Mouse (Mus musculus): ENCODE data around the gene Rnf213. TPM values are rescaled to one million over a fixed set of nuclear protein-coding genes. Genes with fewer than 3 reads are reported as not detected.

The Rnf213 gene
- polyA plus RNA-seq, 1 experiment = 34.7 TPM

GRCm38 (mm10) chr11:119390271-119391231, 2.3 kb upstream of the Rnf213 start:
- Histone ChIP-seq H3K27me3 (ENCODE audit: control insufficient read depth, insufficient read depth, low read length) (no peaks in the 10 kb centered on the region), H3K4me1 (ENCODE audit: control insufficient read depth, insufficient read depth, insufficient read length, low read length) (peaks cover 17% of the 10 kb centered on the region), H3K36me3 (ENCODE audit: control insufficient read depth, insufficient read depth, low read length) (peaks cover 2% of the 10 kb centered on the region; the same call in 1 of the 2 replicates), H3K4me3 (ENCODE audit: low read depth, low read length) (peak overlapping the region; percentile 89), H3K27ac (ENCODE audit: insufficient read depth, low read depth, low read length) (peak overlapping the region; percentile 88)
- 2% methylated on average over 53 of the region's 53 CpGs for WGBS
- TF ChIP-seq CTCF (IDR thresholded peaks at IDR 0.05; ENCODE audit: extremely low read depth, insufficient read length, insufficient replicate concordance, low read depth, low read length) (no peak), POLR2A (IDR thresholded peaks at IDR 0.05; ENCODE audit: low read depth, low read length) (peak; percentile 53; the same call in 1 of the 2 replicates)

DNA sequence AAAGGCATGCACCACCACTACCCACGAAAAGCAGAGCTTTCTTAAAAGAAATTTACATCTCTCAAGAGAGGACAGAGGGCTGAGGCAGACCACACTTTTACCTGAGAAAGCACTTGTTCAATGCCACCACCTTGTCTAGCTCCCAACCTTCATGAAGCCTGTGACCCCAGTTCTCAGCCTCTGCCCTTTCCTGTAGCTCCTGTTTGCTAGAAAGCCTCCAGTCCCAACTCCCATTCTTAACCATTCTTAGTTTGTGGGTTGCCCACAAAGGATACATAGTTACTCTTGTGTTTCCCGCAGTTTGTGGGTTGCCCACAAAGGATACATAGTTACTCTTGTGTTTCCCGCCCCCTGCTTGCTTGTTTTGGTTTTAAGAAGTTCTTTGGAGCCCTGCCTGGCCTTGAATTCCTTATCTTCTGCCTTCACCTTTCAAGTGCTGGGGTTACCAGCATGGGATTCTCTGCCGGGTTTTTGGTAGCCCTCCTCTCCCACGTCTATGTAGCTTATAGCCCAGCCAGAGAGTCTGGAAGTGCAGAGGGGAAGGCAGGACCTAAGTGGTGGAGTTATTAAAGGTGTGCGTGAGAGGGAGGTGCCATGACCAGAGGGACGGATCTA, 1.4 kb upstream of the Rnf213 start:
- WGBS = 26% methylated on average over 7 of the region's 7 CpGs
- H3K4me3 ChIP-seq (ENCODE audit: low read depth, low read length) = peak overlapping the region; percentile 89
- H3K4me1 ChIP-seq (ENCODE audit: control insufficient read depth, insufficient read depth, insufficient read length, low read length) = peaks cover 17% of the 10 kb centered on the region

GRCm38 (mm10) chr11:119392001-119392614, 792 bp upstream of the Rnf213 start:
- Histone ChIP-seq H3K27ac (ENCODE audit: insufficient read depth, low read depth, low read length) (peak overlapping the region; percentile 88), H3K36me3 (ENCODE audit: control insufficient read depth, insufficient read depth, low read length) (peaks cover 12% of the 10 kb centered on the region; the same call in 1 of the 2 replicates), H3K4me3 (ENCODE audit: low read depth, low read length) (peak overlapping the region; percentile 51), H3K27me3 (ENCODE audit: control insufficient read depth, insufficient read depth, low read length) (no peaks in the 10 kb centered on the region), H3K4me1 (ENCODE audit: control insufficient read depth, insufficient read depth, insufficient read length, low read length) (peaks cover 17% of the 10 kb centered on the region)
- WGBS = 7% methylated on average over 12 of the region's 12 CpGs
- no peak for TF ChIP-seq CTCF (IDR thresholded peaks at IDR 0.05; ENCODE audit: extremely low read depth, insufficient read length, insufficient replicate concordance, low read depth, low read length)
- peak; percentile 29 for TF ChIP-seq POLR2A (IDR thresholded peaks at IDR 0.05; ENCODE audit: low read depth, low read length)

More for the DNA sequence above, 1.4 kb upstream of the Rnf213 start:
- Histone ChIP-seq H3K36me3 (ENCODE audit: control insufficient read depth, insufficient read depth, low read length) (peaks cover 9% of the 10 kb centered on the region; the same call in 1 of the 2 replicates), H3K27me3 (ENCODE audit: control insufficient read depth, insufficient read depth, low read length) (no peaks in the 10 kb centered on the region), H3K27ac (ENCODE audit: insufficient read depth, low read depth, low read length) (peak overlapping the region; percentile 88)
- TF ChIP-seq CTCF (IDR thresholded peaks at IDR 0.05; ENCODE audit: extremely low read depth, insufficient read length, insufficient replicate concordance, low read depth, low read length) = no peak
- no peak for TF ChIP-seq POLR2A (IDR thresholded peaks at IDR 0.05; ENCODE audit: low read depth, low read length)

DNA sequence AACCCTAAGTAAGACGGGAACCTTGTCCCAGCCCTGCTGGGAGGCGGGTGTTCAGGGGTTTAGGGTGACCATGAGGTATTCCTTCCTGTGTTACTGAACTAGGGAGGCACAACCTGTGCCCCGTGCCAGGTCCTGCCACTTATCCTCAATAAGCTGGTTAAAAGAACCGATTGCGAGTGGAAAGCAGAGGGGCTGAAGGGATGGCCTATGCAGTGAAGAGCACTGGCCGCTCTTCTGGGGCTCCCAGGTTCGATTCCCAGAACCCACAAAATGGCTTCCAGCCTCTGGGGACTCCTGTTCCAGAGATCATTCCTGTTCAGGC, 544 bp downstream of the Rnf213 start:
- Histone ChIP-seq H3K36me3 (ENCODE audit: control insufficient read depth, insufficient read depth, low read length) (peaks cover 18% of the 10 kb centered on the region), H3K27me3 (ENCODE audit: control insufficient read depth, insufficient read depth, low read length) (no peaks in the 10 kb centered on the region), H3K4me1 (ENCODE audit: control insufficient read depth, insufficient read depth, insufficient read length, low read length) (peaks cover 17% of the 10 kb centered on the region), H3K4me3 (ENCODE audit: low read depth, low read length) (peak overlapping the region; percentile 84), H3K27ac (ENCODE audit: insufficient read depth, low read depth, low read length) (peak overlapping the region; percentile 94)
- WGBS = 1% methylated on average over 7 of the region's 7 CpGs
- TF ChIP-seq POLR2A (IDR thresholded peaks at IDR 0.05; ENCODE audit: low read depth, low read length) (no peak), CTCF (IDR thresholded peaks at IDR 0.05; ENCODE audit: extremely low read depth, insufficient read length, insufficient replicate concordance, low read depth, low read length) (no peak)

DNA sequence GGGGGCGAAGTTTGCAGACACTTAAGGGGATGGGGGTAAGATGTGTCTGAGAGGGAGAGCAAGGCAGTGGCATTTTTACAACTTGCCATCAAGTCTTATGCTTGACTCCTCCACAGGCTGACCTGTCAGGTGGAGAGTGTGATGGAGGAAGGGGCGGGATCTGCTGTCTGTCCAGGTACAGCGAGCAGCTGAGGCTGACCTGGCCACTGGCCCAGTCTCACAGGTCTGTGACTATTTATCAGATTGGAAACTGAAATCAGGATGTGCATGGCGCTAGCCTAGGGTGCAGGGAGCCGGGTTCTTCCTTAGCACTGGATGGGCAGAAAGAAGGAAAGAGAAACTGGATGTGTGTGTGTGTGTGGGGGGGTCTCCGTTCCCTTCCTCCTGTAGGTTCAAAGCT, 1.3 kb downstream of the Rnf213 start:
- peak overlapping the region; percentile 94 for H3K27ac ChIP-seq (ENCODE audit: insufficient read depth, low read depth, low read length)
- peaks cover 22% of the 10 kb centered on the region for H3K36me3 ChIP-seq (ENCODE audit: control insufficient read depth, insufficient read depth, low read length)
- whole genome bisulfite sequencing = 22% methylated on average over 6 of the region's 6 CpGs
- H3K27me3 ChIP-seq (ENCODE audit: control insufficient read depth, insufficient read depth, low read length) = no peaks in the 10 kb centered on the region
- H3K4me1 ChIP-seq (ENCODE audit: control insufficient read depth, insufficient read depth, insufficient read length, low read length) = peaks cover 17% of the 10 kb centered on the region
- TF ChIP-seq CTCF (IDR thresholded peaks at IDR 0.05; ENCODE audit: extremely low read depth, insufficient read length, insufficient replicate concordance, low read depth, low read length) (no peak), POLR2A (IDR thresholded peaks at IDR 0.05; ENCODE audit: low read depth, low read length) (no peak)
- peak overlapping the region; percentile 84 for H3K4me3 ChIP-seq (ENCODE audit: low read depth, low read length)

- peaks cover 27% of the 10 kb centered on the region for H3K36me3 ChIP-seq (ENCODE audit: control insufficient read depth, insufficient read depth, low read length)
- no peak overlapping the region for H3K27ac ChIP-seq (ENCODE audit: insufficient read depth, low read depth, low read length)
- H3K4me3 ChIP-seq (ENCODE audit: low read depth, low read length) = peak overlapping the region; percentile 84
- H3K4me1 ChIP-seq (ENCODE audit: control insufficient read depth, insufficient read depth, insufficient read length, low read length) = peaks cover 12% of the 10 kb centered on the region
- H3K27me3 ChIP-seq (ENCODE audit: control insufficient read depth, insufficient read depth, low read length) = no peaks in the 10 kb centered on the region
- TF ChIP-seq POLR2A (IDR thresholded peaks at IDR 0.05; ENCODE audit: low read depth, low read length) (no peak), CTCF (IDR thresholded peaks at IDR 0.05; ENCODE audit: extremely low read depth, insufficient read length, insufficient replicate concordance, low read depth, low read length) (no peak)
- 65% methylated on average over 7 of the region's 7 CpGs for WGBS
These were observed 2.5 kb downstream of the Rnf213 start for GRCm38 (mm10) chr11:119395394-119395793.

Measured in small intestine, adult 2 months (tissue).